Comparison of ENCODE assay signal across 8 mouse cellular contexts in genomic region chr11:75047066-75047465, GRCm38 (mm10).
A peak's percentile ranks its signal among the peaks of the same experiment; 100 is the strongest.
DNase-seq lines count a peak whose midpoint lies in the region; ATAC-seq and TF ChIP-seq lines count a peak whose summit lies in the region.

No protein-coding gene starts in this region.

- TF ChIP-seq CTCF in hindbrain, postnatal 0 days (IDR thresholded peaks at IDR 0.05; ENCODE audit: low read depth) = no peak

- peak; percentile 52; the same call in 1 of the 2 replicates for ATAC-seq in cerebellum, adult (ENCODE audit: insufficient number of reproducible peaks, low FRiP score, low TSS enrichment)
- ATAC-seq in hindbrain, postnatal 0 days = 0 out of 2 replicates have a peak, but pooled peaks have one; percentile 27
- no peak for ATAC-seq in neural tube, embryonic 12.5 days (ENCODE audit: low FRiP score, low read depth)

- H3K9me3 ChIP-seq in hindbrain, postnatal 0 days (ENCODE audit: low read length) = no peaks in the 10 kb centered on the region
- H3K9me3 ChIP-seq in neural tube, embryonic 12.5 days = no peaks in the 10 kb centered on the region
- H3K9me3 ChIP-seq in midbrain, embryonic 10.5 days (replicated peaks) = no peaks in the 10 kb centered on the region

- DNase-seq in adrenal gland, adult 18-20 months (ENCODE audit: low spot score in 2 of 2) = peak; percentile 76 to 77
- peak; percentile 84 to 91 for DNase-seq in gastrocnemius, adult 8-10 months (ENCODE audit: low spot score in 2 of 2)
- peak; percentile 76 for DNase-seq in hindbrain, postnatal 0 days (ENCODE audit: low spot score)
- peak; percentile 31 to 71 for DNase-seq in left cerebral cortex, adult 9 months (ENCODE audit: low spot score in 2 of 2)
- DNase-seq in urinary bladder, postnatal 4 days (ENCODE audit: low spot score in 2 of 2) = peak; percentile 81 to 83
- DNase-seq in midbrain, embryonic 10.5 days (ENCODE audit: low spot score) = no peak

- no peak overlapping the region for H3K4me3 ChIP-seq in hindbrain, postnatal 0 days (ENCODE audit: low read length)
- no peak overlapping the region for H3K4me3 ChIP-seq in neural tube, embryonic 12.5 days
- no peak overlapping the region for H3K4me3 ChIP-seq in midbrain, embryonic 10.5 days

- H3K9ac ChIP-seq in hindbrain, postnatal 0 days (replicated peaks; ENCODE audit: low read length) = no peak overlapping the region
- H3K9ac ChIP-seq in neural tube, embryonic 12.5 days = no peak overlapping the region

- no peaks in the 10 kb centered on the region for H3K4me1 ChIP-seq in hindbrain, postnatal 0 days (ENCODE audit: insufficient read depth, low read length)
- H3K4me1 ChIP-seq in neural tube, embryonic 12.5 days = peaks cover 12% of the 10 kb centered on the region
- H3K4me1 ChIP-seq in midbrain, embryonic 10.5 days = no peaks in the 10 kb centered on the region

- WGBS in hindbrain, postnatal 0 days = 32% methylated on average over 6 of the region's 6 CpGs
- 65% methylated on average over 6 of the region's 6 CpGs for WGBS in neural tube, embryonic 12.5 days
- WGBS in midbrain, embryonic 10.5 days = 90% methylated on average over 6 of the region's 6 CpGs

- no peaks in the 10 kb centered on the region for H3K27me3 ChIP-seq in hindbrain, postnatal 0 days (ENCODE audit: insufficient read depth, low read length)
- H3K27me3 ChIP-seq in neural tube, embryonic 12.5 days (replicated peaks) = no peaks in the 10 kb centered on the region
- no peaks in the 10 kb centered on the region for H3K27me3 ChIP-seq in midbrain, embryonic 10.5 days (ENCODE audit: low read depth, poor library complexity, severe bottlenecking)

- peaks cover 9% of the 10 kb centered on the region; the same call in 1 of the 2 replicates for H3K36me3 ChIP-seq in hindbrain, postnatal 0 days (ENCODE audit: insufficient read depth, low read length)
- H3K36me3 ChIP-seq in neural tube, embryonic 12.5 days = peaks cover 21% of the 10 kb centered on the region
- peaks cover 77% of the 10 kb centered on the region for H3K36me3 ChIP-seq in midbrain, embryonic 10.5 days

- H3K27ac ChIP-seq in hindbrain, postnatal 0 days = no peak overlapping the region; the same call in 1 of the 2 replicates
- H3K27ac ChIP-seq in neural tube, embryonic 12.5 days = 0 out of 2 replicates have a peak overlapping the region, but pooled peaks have one; percentile 6
- no peak overlapping the region for H3K27ac ChIP-seq in midbrain, embryonic 10.5 days (replicated peaks)

- no peak overlapping the region for H3K4me2 ChIP-seq in hindbrain, postnatal 0 days (ENCODE audit: low read depth, low read length)
- no peak overlapping the region for H3K4me2 ChIP-seq in neural tube, embryonic 12.5 days (replicated peaks)
